Mouse (Mus musculus): ENCODE results near the gene Prss43.

GRCm38 (mm10) chr9:110856920-110857319 is 30.4 kb downstream of the Prss43 start:
- TF ChIP-seq POLR2A (IDR thresholded peaks at IDR 0.05; ENCODE audit: borderline replicate concordance, control insufficient read depth, low read depth, low read length) (no peak), CTCF (IDR thresholded peaks at IDR 0.05; ENCODE audit: control insufficient read depth, insufficient read depth, low read length) (no peak)

Data from bone marrow, adult 2 months (tissue).